Mouse (Mus musculus) ES-Bruce4 (cell line): ENCODE results near the gene Krtap28-13.

ENCODE experiments used
- CTCF ChIP-seq: IDR thresholded peaks from one replicate; pipeline ENCODE4 v1.8.1; 2011; ENCODE audit warnings: low read depth, low read length
- EP300 ChIP-seq: IDR thresholded peaks from 2 replicates; pipeline ENCODE4 v1.6.1; 2011; ENCODE audit warnings: low read depth, low read length; ENCODE audit not compliant: insufficient read depth
- POLR2A ChIP-seq: IDR thresholded peaks from one replicate; pipeline ENCODE4 v1.8.1; 2011; ENCODE audit warnings: low read length; ENCODE audit not compliant: insufficient read depth

DNA sequence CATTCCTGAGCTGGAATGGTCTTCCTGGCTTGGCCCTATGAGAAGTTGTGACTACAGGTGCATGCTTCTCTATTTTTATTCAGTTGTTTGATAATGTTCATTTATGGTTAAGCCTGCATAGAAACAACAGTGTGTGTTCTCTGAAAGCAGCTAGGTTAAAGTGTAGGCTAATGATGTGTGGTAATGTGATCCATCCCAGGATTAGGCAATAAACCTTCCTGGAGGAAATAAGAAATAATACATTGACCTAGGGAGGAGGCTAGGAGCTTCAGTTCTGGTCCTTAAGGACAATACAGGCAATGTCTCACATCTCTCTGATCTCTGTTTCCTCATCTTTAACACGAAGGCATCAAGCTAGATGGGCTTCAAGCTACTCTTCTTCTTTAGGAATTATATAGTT, 44.7 kb downstream of the Krtap28-13 start:
- TF ChIP-seq CTCF (no peak), POLR2A (no peak), EP300 (no peak)
